Mouse (Mus musculus) hindbrain, embryonic 16.5 days (tissue): ENCODE results near the gene Bola2. TPM values are rescaled to one million over a fixed set of nuclear protein-coding genes. Genes with fewer than 3 reads are reported as not detected.

Experiments
- ATAC-seq: fragments of 200-750 bp; cut with Nextera tagmentation; 2 replicates; pipeline ENCODE4 v1.8.0; 2017; ENCODE audit warnings: moderate TSS enrichment, moderate library complexity
- H3K27ac ChIP-seq: fragments of 300-500 bp; sonication (generic); 2 replicates; pipeline ENCODE4 v1.5.1; 2014; ENCODE audit warnings: low read depth, mild to moderate bottlenecking, control low read depth, low read length, moderate library complexity
- H3K27me3 ChIP-seq: fragments of 300-500 bp; sonication (generic); replicated peaks from 2 replicates; pipeline ENCODE4 v1.6.1; 2014; ENCODE audit warnings: low read length; ENCODE audit not compliant: control insufficient read depth, insufficient read depth
- H3K36me3 ChIP-seq: fragments of 300-500 bp; sonication (generic); 2 replicates; pipeline ENCODE4 v1.6.1; 2014; ENCODE audit warnings: mild to moderate bottlenecking, low read length, moderate library complexity, mixed read lengths; ENCODE audit not compliant: control insufficient read depth, insufficient read depth
- H3K4me1 ChIP-seq: fragments of 300-500 bp; sonication (generic); 2 replicates; pipeline ENCODE4 v1.6.1; 2014; ENCODE audit warnings: low read depth, low read length; ENCODE audit not compliant: control insufficient read depth, insufficient read depth
- H3K4me2 ChIP-seq: fragments of 300-500 bp; sonication (generic); 2 replicates; pipeline ENCODE4 v1.6.1; 2014; ENCODE audit warnings: mild to moderate bottlenecking, low read length, control low read depth, moderate library complexity
- H3K4me3 ChIP-seq: fragments of 300-500 bp; sonication (generic); 2 replicates; pipeline ENCODE4 v1.5.1; 2014; ENCODE audit warnings: mild to moderate bottlenecking, low read length, control low read depth, moderate library complexity
- H3K9ac ChIP-seq: fragments of 300-500 bp; sonication (generic); 2 replicates; pipeline ENCODE4 v1.6.1; 2014; ENCODE audit warnings: low read depth, mild to moderate bottlenecking, control low read depth, low read length, moderate library complexity
- H3K9me3 ChIP-seq: fragments of 300-500 bp; sonication (generic); 2 replicates; pipeline ENCODE4 v1.6.1; 2014; ENCODE audit warnings: mild to moderate bottlenecking, low read length, moderate library complexity; ENCODE audit not compliant: control insufficient read depth
- WGBS: fragments of 180-500 bp; shearing (Covaris S2); extraction: QIAGEN DNeasy Blood & Tissue Kit; methylation state at CpG from one replicate; pipeline ENCODE4 v1.1.7; 2014; 5-methylcytosine and 5-hydroxymethylcytosine counted together
- polyA plus RNA-seq: library from polyadenylated mRNA; unstranded; fragments of >200 nt; fragmentation: Nextera tagmentation; extraction: Ambion mirVana; gene quantifications from 2 replicates; pipeline ENCODE4 v1.2.1, GENCODE M21; 2015

Gene Bola2
- polyA plus RNA-seq, 1 experiment from 2014 or later, result 130 TPM

- H3K4me1 ChIP-seq, result no peaks in the 10 kb centered on the region; the same call in 1 of the 2 replicates
- H3K27ac ChIP-seq, result no peak overlapping the region
- no peak overlapping the region for H3K4me3 ChIP-seq
- ATAC-seq, result no peak
- no peak overlapping the region for H3K9ac ChIP-seq
- H3K27me3 ChIP-seq, result no peaks in the 10 kb centered on the region
- WGBS, result 76% methylated on average over 8 of the region's 8 CpGs
- no peaks in the 10 kb centered on the region for H3K9me3 ChIP-seq
- no peak overlapping the region for H3K4me2 ChIP-seq
- no peaks in the 10 kb centered on the region for H3K36me3 ChIP-seq
Observed at GRCm38 (mm10) chr7:126736122-126736521, 40.9 kb downstream of the Bola2 start.

- no peaks in the 10 kb centered on the region for H3K27me3 ChIP-seq
- H3K4me2 ChIP-seq, result no peak overlapping the region
- no peaks in the 10 kb centered on the region; the same call in 1 of the 2 replicates for H3K4me1 ChIP-seq
- H3K9ac ChIP-seq, result no peak overlapping the region
- H3K9me3 ChIP-seq, result no peaks in the 10 kb centered on the region
- H3K27ac ChIP-seq, result no peak overlapping the region
- 79% methylated on average over 17 of the region's 17 CpGs for WGBS
- H3K36me3 ChIP-seq, result no peaks in the 10 kb centered on the region
- no peak for ATAC-seq
- H3K4me3 ChIP-seq, result no peak overlapping the region
Observed at GRCm38 (mm10) chr7:126739551-126739950, 44.4 kb downstream of the Bola2 start.

GRCm38 (mm10) chr7:126740132-126740735 is 45.0 kb downstream of the Bola2 start:
- H3K27me3 ChIP-seq, result no peaks in the 10 kb centered on the region
- no peak for ATAC-seq
- 62% methylated on average over 13 of the region's 13 CpGs for WGBS

GRCm38 (mm10) chr7:126740977-126741376 is 45.8 kb downstream of the Bola2 start:
- H3K36me3 ChIP-seq, result no peaks in the 10 kb centered on the region
- no peak overlapping the region for H3K4me2 ChIP-seq
- no peak overlapping the region for H3K4me3 ChIP-seq
- 84% methylated on average over 5 of the region's 5 CpGs for WGBS
- no peaks in the 10 kb centered on the region for H3K27me3 ChIP-seq
- no peaks in the 10 kb centered on the region for H3K9me3 ChIP-seq
- no peaks in the 10 kb centered on the region; the same call in 1 of the 2 replicates for H3K4me1 ChIP-seq
- no peak overlapping the region for H3K27ac ChIP-seq
- H3K9ac ChIP-seq, result no peak overlapping the region
- no peak for ATAC-seq

More at GRCm38 (mm10) chr7:126740132-126740735, 45.0 kb downstream of the Bola2 start:
- Histone ChIP-seq H3K9me3 (no peaks in the 10 kb centered on the region), H3K27ac (no peak overlapping the region), H3K4me1 (no peaks in the 10 kb centered on the region; the same call in 1 of the 2 replicates), H3K36me3 (no peaks in the 10 kb centered on the region), H3K4me3 (no peak overlapping the region), H3K4me2 (no peak overlapping the region; the same call in 1 of the 2 replicates), H3K9ac (no peak overlapping the region)

GRCm38 (mm10) chr7:126741452-126741851 is 46.3 kb downstream of the Bola2 start:
- 90% methylated on average over 5 of the region's 5 CpGs for WGBS
- Histone ChIP-seq H3K27ac (no peak overlapping the region), H3K4me2 (no peak overlapping the region), H3K4me3 (no peak overlapping the region), H3K9ac (no peak overlapping the region), H3K27me3 (no peaks in the 10 kb centered on the region), H3K4me1 (no peaks in the 10 kb centered on the region; the same call in 1 of the 2 replicates), H3K9me3 (no peaks in the 10 kb centered on the region), H3K36me3 (no peaks in the 10 kb centered on the region)
- no peak for ATAC-seq

- no peaks in the 10 kb centered on the region for H3K36me3 ChIP-seq
- no peaks in the 10 kb centered on the region for H3K9me3 ChIP-seq
- no peaks in the 10 kb centered on the region for H3K27me3 ChIP-seq
- no peak overlapping the region for H3K27ac ChIP-seq
- no peaks in the 10 kb centered on the region; the same call in 1 of the 2 replicates for H3K4me1 ChIP-seq
- H3K9ac ChIP-seq, result no peak overlapping the region
- 93% methylated on average over 13 of the region's 13 CpGs for WGBS
- no peak overlapping the region for H3K4me2 ChIP-seq
- no peak for ATAC-seq
- no peak overlapping the region for H3K4me3 ChIP-seq
Observed at GRCm38 (mm10) chr7:126741964-126742482, 46.8 kb downstream of the Bola2 start.

- no peaks in the 10 kb centered on the region for H3K27me3 ChIP-seq
- no peaks in the 10 kb centered on the region for H3K4me1 ChIP-seq
- no peaks in the 10 kb centered on the region for H3K9me3 ChIP-seq
- H3K4me3 ChIP-seq, result no peak overlapping the region
- WGBS, result 91% methylated on average over 12 of the region's 12 CpGs
- H3K4me2 ChIP-seq, result no peak overlapping the region
- H3K9ac ChIP-seq, result no peak overlapping the region
- H3K36me3 ChIP-seq, result no peaks in the 10 kb centered on the region
- no peak overlapping the region for H3K27ac ChIP-seq
- no peak for ATAC-seq
Observed at GRCm38 (mm10) chr7:126746066-126746465, 50.9 kb downstream of the Bola2 start.

- no peak overlapping the region for H3K4me3 ChIP-seq
- H3K27me3 ChIP-seq, result no peaks in the 10 kb centered on the region
- no peaks in the 10 kb centered on the region for H3K36me3 ChIP-seq
- H3K9me3 ChIP-seq, result no peaks in the 10 kb centered on the region
- H3K27ac ChIP-seq, result no peak overlapping the region
- 46% methylated on average over 6 of the region's 6 CpGs for WGBS
- ATAC-seq, result no peak
- no peak overlapping the region for H3K9ac ChIP-seq
- no peaks in the 10 kb centered on the region for H3K4me1 ChIP-seq
- H3K4me2 ChIP-seq, result no peak overlapping the region
Observed at GRCm38 (mm10) chr7:126746798-126747197, 51.6 kb downstream of the Bola2 start.

- Histone ChIP-seq H3K4me1 (no peaks in the 10 kb centered on the region), H3K4me3 (no peak overlapping the region), H3K27me3 (no peaks in the 10 kb centered on the region), H3K9ac (no peak overlapping the region), H3K36me3 (no peaks in the 10 kb centered on the region), H3K9me3 (no peaks in the 10 kb centered on the region), H3K4me2 (no peak overlapping the region), H3K27ac (no peak overlapping the region)
- WGBS, result 81% methylated on average over 7 of the region's 7 CpGs
- ATAC-seq, result no peak
Observed at GRCm38 (mm10) chr7:126748824-126749223, 53.6 kb downstream of the Bola2 start.
